Mouse (Mus musculus) embryonic stem cell, embryonic (primary cell): ENCODE measurements at regions not wholly inside any gene's neighbourhood (a gene's known extent, or its start where the extent isn't known, plus 50 kb on each side); places are given as distances from the start of the nearest gene placed in this dataset.

Experiments
- CTCF ChIA-PET, 4 experiments: fragments of 300-600 bp in 2 of 4; fragments of 350-600 bp in 2 of 4; sonication (Branson Sonifier 250); formaldehyde crosslinking; loops; one replicate each; lab custom pipeline; 2022; ENCODE audit warnings: inconsistent platforms in 2 of 4; lab: Charles Lee
- POLR2A ChIA-PET, 4 experiments: fragments of 300-600 bp in 2 of 4; fragments of 350-600 bp in 2 of 4; sonication (Branson Sonifier 250); formaldehyde crosslinking; loops; one replicate each; lab custom pipeline; 2022; ENCODE audit warnings: antibody characterized with exemption in 4 of 4, inconsistent platforms in 1 of 4; lab: Charles Lee

- POLR2A ChIA-PET: interaction anchor here (0.6 to 1.3 kb wide), 7 partner anchors 12 to 475 kb away, joined by 3 to 10 read pairs (median 3); partner anchors contain the start of gene Tbx3 (in 1 of the 4)
- CTCF ChIA-PET: interaction anchor here in 3 of 4 experiments (0.6 to 0.7 kb wide), 4 partner anchors 130 to 814 kb away, joined by 3 to 11 read pairs (median 3); no protein-coding TSS in a partner anchor
Measured at GRCm38 (mm10) chr5:119570054-119570453, 100.4 kb upstream of the Tbx3 start.

- POLR2A ChIA-PET: interaction anchor here in 1 of 4 experiments (0.6 to 0.7 kb wide), 2 partner anchors 69 to 110 kb away, joined by 3 to 6 read pairs; no protein-coding TSS in a partner anchor
Measured at GRCm38 (mm10) chr5:119571644-119572043, 98.8 kb upstream of the Tbx3 start.

GRCm38 (mm10) chr5:119575124-119575523, 95.3 kb upstream of the Tbx3 start:
- POLR2A ChIA-PET: interaction anchor here in 3 of 4 experiments (0.6 to 1.6 kb wide), 7 partner anchors 14 to 476 kb away, joined by 3 to 5 read pairs (median 4); partner anchors contain the start of gene Tbx3 (in 2 of the 3)

More at GRCm38 (mm10) chr5:119571644-119572043, 98.8 kb upstream of the Tbx3 start:
- CTCF ChIA-PET: interaction anchor here in 1 of 4 experiments (0.6 kb wide), 1 partner anchor 1456 kb away, joined by 4 read pairs; no protein-coding TSS in a partner anchor

GRCm38 (mm10) chr5:119579288-119579687, 91.2 kb upstream of the Tbx3 start:
- CTCF ChIA-PET: interaction anchor here in 3 of 4 experiments (0.7 to 1.9 kb wide), 3 partner anchors 269 to 799 kb away, joined by 3 to 5 read pairs (median 3); no protein-coding TSS in a partner anchor
- POLR2A ChIA-PET: interaction anchor here (0.7 to 4.9 kb wide), 40 partner anchors 9 to 277 kb away, joined by 3 to 87 read pairs (median 6); partner anchors contain the start of gene Tbx3 (in 3 of the 4)

More at GRCm38 (mm10) chr5:119575124-119575523, 95.3 kb upstream of the Tbx3 start:
- CTCF ChIA-PET: interaction anchor here in 1 of 4 experiments (1.1 kb wide), 1 partner anchor 116 kb away, joined by 4 read pairs; no protein-coding TSS in a partner anchor

DNA sequence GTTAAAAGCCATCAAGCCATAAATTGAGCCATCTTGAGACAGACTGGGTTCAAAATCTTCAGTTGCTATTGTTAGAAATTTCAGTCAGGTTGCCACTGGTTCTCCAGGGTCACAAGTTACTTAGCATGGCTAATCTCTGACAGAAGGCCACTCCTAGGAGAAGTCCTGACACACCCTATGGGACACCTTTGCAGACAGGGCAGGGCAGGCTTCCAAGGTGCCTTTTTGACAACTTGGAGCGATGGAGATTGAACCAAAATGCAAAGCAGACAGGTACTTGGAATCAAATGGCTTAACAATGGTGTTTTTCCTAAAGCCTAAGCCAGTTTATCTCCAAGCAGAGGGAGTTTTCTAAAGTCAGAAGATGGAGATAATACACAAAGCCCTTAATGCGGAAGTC, 90.7 kb upstream of the Tbx3 start:
- ChIA-PET POLR2A (interaction anchor here (0.6 to 4.9 kb wide), 49 partner anchors 8 to 1144 kb away, joined by 3 to 87 read pairs (median 7); partner anchors contain the start of gene Tbx3 (in 4 of the 4)), CTCF (interaction anchor here (0.6 to 1.9 kb wide), 5 partner anchors 91 to 800 kb away, joined by 3 to 5 read pairs (median 3); partner anchors contain the start of gene Tbx3 (in 1 of the 4))

DNA sequence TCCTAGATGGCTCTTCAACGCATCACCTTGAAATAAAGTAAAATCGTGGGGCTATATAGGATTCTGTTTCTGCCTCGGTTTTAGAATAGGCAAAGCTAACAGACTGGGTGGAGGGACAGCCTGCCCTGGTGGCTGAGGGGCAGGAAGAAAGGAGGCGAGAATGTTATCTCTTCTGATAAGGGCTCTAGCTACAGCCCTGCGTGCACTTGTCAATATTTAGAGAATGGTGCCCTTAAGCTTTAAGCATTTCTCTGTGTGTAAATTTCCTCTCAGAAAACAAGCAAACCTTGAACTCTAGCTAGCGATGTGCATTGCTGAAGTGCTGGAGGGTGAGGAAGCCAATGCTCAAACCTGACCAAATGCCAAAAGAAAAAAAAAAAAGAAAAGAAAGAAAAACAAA, 90.1 kb upstream of the Tbx3 start:
- POLR2A ChIA-PET: interaction anchor here (0.6 to 4.9 kb wide), 53 partner anchors 8 to 1145 kb away, joined by 3 to 87 read pairs (median 6); partner anchors contain the start of gene Tbx3 (in 4 of the 4)
- CTCF ChIA-PET: interaction anchor here in 3 of 4 experiments (0.6 to 0.7 kb wide), 3 partner anchors 8 to 111 kb away, joined by 3 to 4 read pairs (median 3); partner anchors contain the start of gene Tbx3 (in 1 of the 3)

- POLR2A ChIA-PET: interaction anchor here (0.5 to 4.9 kb wide), 50 partner anchors 7 to 1056 kb away, joined by 3 to 87 read pairs (median 6); partner anchors contain the start of gene Tbx3 (in 4 of the 4)
- CTCF ChIA-PET: interaction anchor here in 2 of 4 experiments (0.6 to 0.7 kb wide), 2 partner anchors 7 to 90 kb away, joined by 3 to 4 read pairs; partner anchors contain the start of gene Tbx3 (in 1 of the 2)
Measured at GRCm38 (mm10) chr5:119580798-119581197, 89.7 kb upstream of the Tbx3 start.

DNA sequence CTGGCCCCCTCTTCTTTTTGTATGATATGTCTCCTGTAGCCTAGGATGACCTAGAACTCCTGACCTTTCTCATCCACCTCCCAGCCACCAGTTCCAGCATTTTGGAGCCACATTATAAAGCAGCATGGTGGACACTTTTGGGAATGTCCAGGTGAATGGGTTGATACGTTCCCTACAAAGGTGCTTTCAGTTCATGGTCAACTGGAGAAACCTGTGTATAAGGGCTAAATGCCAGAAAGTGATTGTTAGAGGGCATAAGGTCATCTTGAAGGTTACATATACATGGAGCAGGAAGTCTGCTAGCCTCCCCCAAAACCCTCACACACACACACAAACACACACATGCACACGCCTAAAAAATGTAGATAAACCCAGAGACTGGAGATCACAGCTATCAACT, 86.1 kb upstream of the Tbx3 start:
- CTCF ChIA-PET: interaction anchor here in 3 of 4 experiments (0.6 to 1.5 kb wide), 5 partner anchors 25 to 307 kb away, joined by 3 to 16 read pairs (median 3); partner anchors contain the start of gene Tbx3 (in 1 of the 3)
- POLR2A ChIA-PET: interaction anchor here (0.6 to 4.9 kb wide), 9 partner anchors 20 to 578 kb away, joined by 3 to 34 read pairs (median 3); partner anchors contain the start of gene Tbx3 (in 2 of the 4)

DNA sequence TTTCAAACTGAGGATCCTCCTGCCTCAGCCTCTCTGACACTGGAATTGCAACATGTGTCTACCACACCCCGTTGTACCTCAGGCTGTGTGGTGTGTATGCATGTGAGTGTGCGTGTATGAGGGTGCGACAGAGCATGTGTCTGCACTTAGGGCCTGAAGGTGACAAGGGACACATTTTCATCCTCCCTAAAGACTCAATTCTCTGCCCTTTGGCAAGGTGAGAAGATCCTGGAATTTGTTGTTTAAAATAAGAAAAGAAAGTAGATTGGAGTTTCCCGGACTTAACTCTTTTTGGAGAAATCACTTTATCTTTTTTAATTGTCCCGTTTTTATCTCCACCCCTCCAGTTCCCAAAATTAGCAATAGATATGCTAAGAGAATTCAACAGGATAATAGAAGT, 85.6 kb upstream of the Tbx3 start:
- ChIA-PET POLR2A (interaction anchor here in 3 of 4 experiments (0.9 to 4.9 kb wide), 6 partner anchors 80 to 110 kb away, joined by 3 to 34 read pairs (median 8); partner anchors contain the start of gene Tbx3 (in 1 of the 3)), CTCF (interaction anchor here in 1 of 4 experiments (0.6 to 1.5 kb wide), 2 partner anchors 30 to 85 kb away, joined by 3 read pairs; no protein-coding TSS in a partner anchor)

DNA sequence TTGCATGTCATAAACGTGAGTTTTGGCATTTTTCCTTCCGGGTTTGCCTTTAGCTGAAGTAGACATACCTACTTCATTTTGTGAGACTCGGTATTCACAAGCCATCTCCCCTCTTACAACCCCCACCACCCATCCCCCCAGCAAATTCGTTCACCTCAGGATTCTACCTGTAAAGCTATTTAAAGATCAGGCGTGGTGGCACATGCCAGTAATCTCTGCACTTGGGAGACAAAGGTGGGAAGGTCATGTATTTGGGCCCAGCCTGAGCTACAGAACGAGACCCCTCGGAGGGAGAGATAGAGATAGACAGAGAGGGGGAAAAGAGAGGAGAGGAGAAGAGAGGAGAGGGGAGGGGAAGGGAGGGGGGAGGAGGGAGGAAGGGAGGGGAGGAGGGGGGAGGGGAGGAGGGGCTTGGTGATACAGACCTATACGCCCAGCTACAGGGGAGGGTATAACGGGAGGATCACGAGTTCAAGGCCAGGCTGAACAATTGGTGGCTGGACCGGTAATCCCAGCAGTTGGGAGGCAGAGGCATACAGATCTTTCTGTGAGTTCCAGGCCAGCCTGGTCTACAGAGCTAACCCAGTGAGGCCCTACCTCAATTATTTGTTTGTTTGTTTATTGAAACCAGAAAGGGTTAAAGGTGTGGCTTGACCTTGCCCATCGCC, 83.9 kb upstream of the Tbx3 start:
- ChIA-PET POLR2A (interaction anchor here (0.5 to 7.6 kb wide), 89 partner anchors 7 to 1151 kb away, joined by 3 to 127 read pairs (median 5); partner anchors contain the start of gene Tbx3 (in 4 of the 4)), CTCF (interaction anchor here (0.5 to 1.9 kb wide), 8 partner anchors 70 to 268 kb away, joined by 3 to 5 read pairs (median 3); partner anchors contain the start of gene Tbx3 (in 1 of the 4))

- ChIA-PET CTCF (interaction anchor here in 2 of 4 experiments (1.2 to 1.9 kb wide), 2 partner anchors 27 to 70 kb away, joined by 5 to 17 read pairs; no protein-coding TSS in a partner anchor), POLR2A (interaction anchor here (0.7 to 7.6 kb wide), 74 partner anchors 7 to 932 kb away, joined by 3 to 127 read pairs (median 6); partner anchors contain the start of gene Tbx3 (in 4 of the 4))
Measured at GRCm38 (mm10) chr5:119587239-119587811, 83.1 kb upstream of the Tbx3 start.

DNA sequence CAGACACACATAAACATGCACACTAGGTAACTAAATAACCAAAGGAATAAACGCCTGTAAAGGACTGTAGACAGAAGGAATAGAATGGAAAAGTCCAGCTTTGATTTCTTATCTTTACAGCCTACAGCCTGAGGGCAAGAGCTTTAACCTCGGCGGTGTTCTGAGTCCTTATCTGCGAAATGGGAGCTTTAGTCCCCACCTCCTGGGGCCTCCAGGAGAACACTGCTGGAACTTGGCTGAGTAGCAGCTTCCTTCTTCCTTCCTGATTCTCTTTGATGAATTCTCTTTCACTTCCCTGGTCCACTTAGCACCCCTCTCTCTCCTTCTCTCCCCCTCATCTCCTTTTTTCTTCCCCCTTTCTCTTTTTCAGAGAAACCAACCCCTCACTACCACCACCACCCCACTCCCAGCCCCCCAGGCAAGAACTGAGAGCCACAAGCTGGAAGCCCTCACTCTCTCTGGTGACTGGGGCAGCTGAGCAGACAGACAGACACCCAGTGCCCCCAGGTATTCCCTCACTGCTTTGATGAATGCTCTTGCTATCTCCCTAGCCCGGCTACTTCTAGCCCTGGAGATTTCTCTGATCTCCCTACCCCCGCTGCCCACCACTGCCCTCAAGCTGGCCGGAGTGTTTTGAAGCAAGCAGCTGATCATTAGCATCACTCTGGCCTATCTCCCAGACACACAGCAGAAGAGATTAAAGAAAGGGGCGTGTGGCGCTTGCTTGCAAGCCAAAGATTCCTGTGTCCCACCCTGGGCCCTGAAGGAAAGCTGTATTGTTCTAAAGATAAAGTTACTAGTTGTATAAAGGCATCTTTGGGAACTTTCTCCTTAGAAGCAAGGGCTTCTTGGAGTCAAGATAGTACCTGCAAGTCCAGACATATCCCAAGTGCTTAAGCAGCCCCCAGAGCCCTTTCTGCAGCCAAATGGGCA, 81.9 kb upstream of the Tbx3 start:
- CTCF ChIA-PET: interaction anchor here (0.7 to 1.3 kb wide), 7 partner anchors 8 to 346 kb away, joined by 3 to 17 read pairs (median 3); partner anchors contain the start of gene Tbx3 (in 1 of the 4)
- POLR2A ChIA-PET: interaction anchor here (0.6 to 7.6 kb wide), 82 partner anchors 8 to 1236 kb away, joined by 3 to 127 read pairs (median 5); partner anchors contain the start of gene Tbx3 (in 4 of the 4)

DNA sequence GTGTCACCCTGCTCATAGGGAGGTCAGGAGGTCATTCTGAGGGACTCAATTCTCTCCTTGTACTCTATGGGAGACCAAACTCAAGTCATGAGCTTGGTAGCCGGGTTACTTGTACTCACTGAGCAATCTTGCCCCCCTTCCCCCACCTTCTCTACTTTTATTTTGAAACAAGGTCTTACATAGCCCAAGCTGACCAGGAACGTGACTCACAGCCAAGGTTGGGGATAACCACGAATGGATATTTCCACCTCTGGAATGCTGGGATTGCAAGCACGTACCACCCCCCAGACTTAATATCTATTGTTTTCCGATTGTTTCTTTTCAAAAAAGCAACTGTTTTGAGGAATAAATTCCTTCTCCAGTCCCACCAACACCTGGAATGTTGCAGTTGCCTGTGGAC, 79.2 kb upstream of the Tbx3 start:
- POLR2A ChIA-PET: interaction anchor here (0.5 to 7.6 kb wide), 8 partner anchors 11 to 89 kb away, joined by 3 to 127 read pairs (median 5); partner anchors contain the start of gene Tbx3 (in 2 of the 4)
- CTCF ChIA-PET: no interaction called here

- POLR2A ChIA-PET: interaction anchor here in 3 of 4 experiments (0.5 to 7.6 kb wide), 12 partner anchors 9 to 156 kb away, joined by 3 to 127 read pairs (median 3); partner anchors contain the start of gene Tbx3 (in 2 of the 3)
- CTCF ChIA-PET: no interaction called here
Measured at GRCm38 (mm10) chr5:119592891-119593290, 77.6 kb upstream of the Tbx3 start.

DNA sequence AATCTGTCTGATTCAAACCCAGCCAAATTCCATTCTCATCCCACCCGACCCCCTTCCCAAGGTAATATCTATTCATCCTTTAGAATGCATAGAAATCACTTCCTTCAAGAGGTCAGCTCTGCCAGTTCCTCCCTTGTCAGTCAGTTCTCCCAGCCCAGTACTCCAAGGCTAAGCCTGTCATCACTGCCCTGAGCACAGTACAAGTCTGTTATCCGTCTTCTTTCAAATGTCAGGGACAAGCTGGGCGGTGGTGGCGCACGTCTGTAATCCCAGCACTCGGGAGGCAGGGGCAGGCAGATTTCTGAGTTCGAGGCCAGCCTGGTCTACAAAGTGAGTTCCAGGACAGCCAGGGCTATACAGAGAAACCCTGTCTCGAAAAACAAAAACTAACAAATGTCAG, 75.9 kb upstream of the Tbx3 start:
- ChIA-PET POLR2A (interaction anchor here in 3 of 4 experiments (0.5 to 1.6 kb wide), 4 partner anchors 15 to 82 kb away, joined by 3 to 7 read pairs (median 4); partner anchors contain the start of gene Tbx3 (in 1 of the 3)), CTCF (no interaction called here)
